Mouse (Mus musculus) cerebellum, adult 2 months (tissue): ENCODE results near the gene Atf6b.

Source experiments
- CTCF ChIP-seq: fragments of 200-500 bp; IDR thresholded peaks from 2 replicates; pipeline ENCODE4 v1.5.1; 2011; ENCODE audit warnings: low read depth, mild to moderate bottlenecking, control low read depth, low read length, moderate library complexity, borderline replicate concordance; ENCODE audit not compliant: insufficient read depth
- POLR2A ChIP-seq: fragments of 200-500 bp; IDR thresholded peaks from 2 replicates; pipeline ENCODE4 v1.6.1; 2011; ENCODE audit warnings: low read length, control low read depth, borderline replicate concordance; ENCODE audit not compliant: insufficient read depth

DNA sequence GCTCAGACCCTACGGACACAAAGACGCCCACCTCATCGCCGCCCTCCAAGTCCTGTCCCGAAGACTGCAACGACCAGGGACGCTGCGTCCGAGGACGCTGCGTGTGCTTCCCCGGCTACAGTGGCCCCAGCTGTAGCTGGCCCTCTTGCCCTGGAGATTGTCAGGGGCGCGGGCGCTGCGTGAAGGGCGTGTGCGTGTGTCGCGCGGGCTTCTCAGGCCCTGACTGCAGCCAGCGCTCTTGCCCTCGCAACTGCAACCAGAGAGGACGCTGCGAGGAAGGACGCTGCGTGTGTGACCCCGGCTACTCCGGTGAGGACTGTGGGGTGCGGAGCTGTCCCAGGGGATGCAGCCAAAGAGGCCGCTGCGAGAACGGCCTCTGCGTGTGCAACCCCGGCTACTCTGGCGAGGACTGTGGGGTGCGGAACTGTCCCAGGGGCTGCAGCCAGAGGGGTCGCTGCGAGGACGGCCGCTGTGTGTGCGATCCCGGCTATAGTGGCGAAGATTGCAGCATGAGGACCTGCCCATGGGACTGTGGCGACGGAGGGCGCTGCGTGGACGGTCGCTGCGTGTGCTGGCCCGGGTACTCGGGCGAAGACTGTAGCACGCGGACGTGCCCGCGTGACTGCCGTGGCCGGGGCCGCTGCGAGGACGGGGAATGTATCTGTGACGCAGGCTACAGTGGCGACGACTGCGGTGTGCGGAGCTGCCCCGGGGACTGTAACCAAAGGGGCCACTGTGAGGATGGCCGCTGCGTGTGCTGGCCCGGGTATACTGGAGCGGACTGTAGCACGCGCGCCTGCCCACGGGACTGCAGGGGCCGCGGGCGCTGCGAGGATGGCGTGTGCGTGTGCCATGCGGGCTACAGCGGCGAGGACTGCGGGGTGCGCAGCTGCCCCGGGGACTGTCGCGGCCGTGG, 24.5 kb downstream of the Atf6b start:
- TF ChIP-seq CTCF (no peak), POLR2A (no peak)
